Mouse (Mus musculus): ENCODE results near the gene Dlgap4. TPM values are rescaled to one million over a fixed set of nuclear protein-coding genes. Genes with fewer than 3 reads are reported as not detected.
A peak's percentile ranks its signal among the peaks of the same experiment; 100 is the strongest.

The Dlgap4 gene
- total RNA-seq, 1 experiment from 2014 or later = 29.2 TPM

DNA sequence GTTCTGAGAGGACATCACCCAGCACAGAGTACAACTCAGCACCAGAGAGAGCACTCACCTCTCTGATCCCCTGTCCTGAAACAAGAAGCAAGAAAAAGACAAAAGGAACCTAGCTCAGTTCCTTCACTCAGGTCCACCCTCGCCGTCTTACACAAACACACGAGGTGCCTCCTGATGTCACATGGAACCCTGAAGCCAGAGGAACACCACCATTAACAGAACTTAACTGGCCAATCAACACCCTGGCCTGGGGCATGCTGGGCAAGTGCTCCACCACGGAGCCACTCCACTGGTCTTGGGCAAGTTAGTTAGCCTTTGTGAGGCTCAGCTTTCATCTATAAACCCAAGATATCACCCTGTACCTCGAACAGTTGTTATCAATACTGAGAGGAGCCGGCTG, 193.4 kb downstream of the Dlgap4 start:
- no peak for ATAC-seq (replicated peaks; ENCODE audit: insufficient number of reproducible peaks, low FRiP score, low TSS enrichment, poor library complexity, severe bottlenecking)

DNA sequence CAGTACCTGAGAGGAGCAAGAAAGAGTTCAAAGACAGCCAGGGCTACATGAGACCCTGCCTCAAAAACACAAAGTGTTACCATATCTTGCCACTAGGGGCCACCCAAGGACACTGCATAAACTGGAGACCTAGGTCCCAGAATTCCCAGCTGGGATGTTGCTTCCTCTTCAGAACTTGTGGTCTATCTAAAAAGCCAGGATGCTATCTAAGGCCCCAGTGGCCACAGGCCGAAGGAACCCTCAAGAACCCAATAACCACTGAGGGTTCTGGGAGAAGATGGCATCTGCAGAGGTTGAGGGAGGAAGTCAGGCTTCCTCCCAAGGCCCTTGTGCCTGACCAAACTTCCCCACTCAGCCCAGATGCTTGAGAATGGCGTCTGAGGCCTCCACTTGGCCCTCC, 196.1 kb downstream of the Dlgap4 start:
- ATAC-seq (replicated peaks; ENCODE audit: insufficient number of reproducible peaks, low FRiP score, low TSS enrichment, poor library complexity, severe bottlenecking) = 0 out of 2 replicates have a peak, but pooled peaks have one; percentile 40

DNA sequence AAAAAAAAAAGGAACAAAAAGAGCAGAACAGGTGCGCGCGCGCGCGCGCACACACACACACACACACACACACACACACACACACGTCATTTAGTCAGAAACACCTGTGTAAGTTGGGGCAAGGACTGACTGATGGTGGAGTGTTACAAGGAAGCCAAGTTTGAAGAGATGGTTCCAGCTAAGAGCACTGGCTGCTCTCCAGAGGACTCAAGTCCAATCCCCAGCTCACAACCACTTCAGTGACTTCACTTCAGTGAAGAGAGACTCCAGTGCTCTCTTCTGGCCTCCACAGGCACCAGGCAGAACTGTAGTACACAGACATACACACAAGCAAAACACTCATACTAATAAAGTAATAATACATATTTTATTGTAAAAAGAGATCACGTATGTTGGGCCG, 197.2 kb downstream of the Dlgap4 start:
- no peak for ATAC-seq (replicated peaks; ENCODE audit: insufficient number of reproducible peaks, low FRiP score, low TSS enrichment, poor library complexity, severe bottlenecking)

DNA sequence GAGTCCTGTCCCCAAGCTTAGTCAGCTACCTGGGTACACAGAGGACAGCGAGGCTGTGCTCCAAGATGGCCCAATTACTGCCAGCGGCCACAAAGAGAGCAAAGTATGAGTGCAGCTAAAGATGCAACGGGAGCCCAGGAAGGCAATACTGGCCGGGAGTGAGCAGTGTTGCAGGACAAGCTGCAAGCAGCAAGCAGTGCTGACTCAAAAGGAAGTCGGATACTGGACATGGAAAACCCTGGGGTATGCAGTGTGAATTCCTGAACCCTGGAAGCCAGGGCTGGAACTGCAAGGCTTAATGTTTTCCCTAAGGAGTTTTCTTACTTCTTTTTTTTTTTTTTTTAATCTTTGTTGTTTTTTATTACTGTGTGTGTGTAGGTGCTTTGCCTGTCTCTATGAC, 198.1 kb downstream of the Dlgap4 start:
- ATAC-seq (replicated peaks; ENCODE audit: insufficient number of reproducible peaks, low FRiP score, low TSS enrichment, poor library complexity, severe bottlenecking) = no peak

Other genes with a start within 250 kb of the Dlgap4 start
- gene Epb41l1, start 192.8 kb upstream of the Dlgap4 start, total RNA-seq (2017) = 3.5 to 7.1 TPM (median 6.2 TPM) in 3 replicates
- 7.2 to 15.5 TPM (median 14.9 TPM) in 3 replicates for gene Aar2, start 66.1 kb upstream of the Dlgap4 start, total RNA-seq (2017)
- gene Myl9, start 161.7 kb downstream of the Dlgap4 start, total RNA-seq (2017) = 5.0 to 95.3 TPM (median 6.6 TPM) in 3 replicates
- 3.2 to 5.9 TPM (median 3.5 TPM) in 3 replicates for gene Tgif2, start 226.3 kb downstream of the Dlgap4 start, total RNA-seq (2017)
- gene 4930518I15Rik, start 244.2 kb downstream of the Dlgap4 start, total RNA-seq (2017) = 0.38 to 5.2 TPM (median 2.5 TPM) in 3 replicates
- gene Rab5if, start 249.4 kb downstream of the Dlgap4 start, total RNA-seq (2017) = 118 to 134 TPM (median 121 TPM) in 3 replicates

Data from monocyte, adult 5-6 weeks (primary cell).